Mouse (Mus musculus): ENCODE data around the gene Bach2.

Bach2 gene

DNA sequence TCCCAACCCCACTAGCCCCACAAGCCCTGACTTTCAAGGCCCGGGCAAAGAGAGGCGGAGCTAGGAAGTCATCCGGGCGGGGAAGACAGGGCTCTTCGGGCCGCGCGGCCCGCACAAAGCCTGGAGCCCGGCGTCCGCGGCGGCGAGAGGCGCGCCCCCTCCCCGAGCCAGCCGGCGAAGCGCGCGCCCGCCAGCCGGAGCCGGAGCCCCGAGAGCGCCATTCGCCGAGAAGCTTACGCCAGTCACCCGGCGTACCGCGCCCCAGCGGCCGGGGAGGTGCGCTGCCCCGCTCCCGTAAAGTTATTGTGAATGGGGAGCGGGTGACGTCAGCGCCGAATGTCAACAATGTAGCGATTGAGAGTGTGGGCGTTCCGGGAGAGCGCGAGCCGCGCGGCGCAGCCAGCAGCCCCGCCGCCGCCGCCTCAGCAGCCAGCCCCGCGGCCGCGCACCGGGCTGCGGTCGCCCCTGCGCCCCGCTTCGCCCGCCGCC lies at the start of gene Bach2:
Gene Bach2 (plus strand): TSS at position 439 of the 489 bp plus-strand sequence.
- peak; percentile 83 to 88 for DNase-seq (ENCODE audit: low spot score in 2 of 2)

DNA sequence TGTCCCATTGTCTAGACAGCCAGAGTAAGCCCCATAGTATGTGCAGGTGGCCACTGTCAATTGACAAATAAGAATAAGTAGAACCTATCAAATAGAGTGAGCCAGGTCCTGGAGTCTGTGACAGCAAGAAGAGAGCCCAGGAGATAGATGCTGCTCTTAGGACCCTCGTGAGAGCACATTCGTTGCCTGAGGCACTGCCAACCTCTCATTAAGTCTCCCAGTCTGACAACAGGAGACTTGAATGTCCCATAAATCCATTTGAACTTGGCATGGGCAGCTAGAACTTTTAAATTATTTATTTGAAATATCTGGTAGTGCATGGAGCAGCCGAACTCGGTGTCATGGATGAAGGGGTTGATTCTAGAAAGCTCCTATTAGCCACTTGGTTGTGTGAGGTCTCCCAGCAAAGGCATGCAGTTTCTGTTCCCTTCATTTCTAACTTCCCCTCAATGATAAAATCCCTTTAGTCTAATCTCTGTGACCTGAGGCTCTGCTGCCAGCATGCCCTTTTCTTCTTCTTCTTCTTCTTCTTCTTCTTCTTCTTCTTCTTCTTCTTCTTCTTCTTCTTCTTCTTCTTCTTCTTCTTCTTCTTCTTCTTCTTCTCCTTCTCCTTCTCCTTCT lies 49.1 kb upstream of the Bach2 start:
- no peak for DNase-seq (ENCODE audit: low spot score in 2 of 2)

DNA sequence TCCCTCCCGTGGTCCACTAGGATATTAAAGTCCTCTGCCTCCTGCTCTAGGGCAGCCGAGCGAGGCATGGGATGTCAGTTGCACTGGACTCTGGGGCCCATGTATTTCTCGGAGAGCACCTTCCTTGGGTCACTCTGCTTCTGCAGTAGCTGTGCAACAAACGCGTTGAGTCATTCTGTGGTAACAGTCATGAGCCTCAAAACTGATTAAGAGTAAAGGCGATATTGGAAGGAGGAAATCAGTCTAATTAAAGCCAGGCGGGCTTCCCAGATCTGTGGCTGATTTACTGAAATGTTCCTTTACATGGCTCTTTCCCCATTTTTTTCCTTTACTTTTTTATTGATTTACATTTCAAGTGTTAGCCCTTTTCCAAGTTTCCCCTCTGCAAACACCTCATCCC lies 48.1 kb upstream of the Bach2 start:
- no peak for DNase-seq (ENCODE audit: low spot score in 2 of 2)

DNA sequence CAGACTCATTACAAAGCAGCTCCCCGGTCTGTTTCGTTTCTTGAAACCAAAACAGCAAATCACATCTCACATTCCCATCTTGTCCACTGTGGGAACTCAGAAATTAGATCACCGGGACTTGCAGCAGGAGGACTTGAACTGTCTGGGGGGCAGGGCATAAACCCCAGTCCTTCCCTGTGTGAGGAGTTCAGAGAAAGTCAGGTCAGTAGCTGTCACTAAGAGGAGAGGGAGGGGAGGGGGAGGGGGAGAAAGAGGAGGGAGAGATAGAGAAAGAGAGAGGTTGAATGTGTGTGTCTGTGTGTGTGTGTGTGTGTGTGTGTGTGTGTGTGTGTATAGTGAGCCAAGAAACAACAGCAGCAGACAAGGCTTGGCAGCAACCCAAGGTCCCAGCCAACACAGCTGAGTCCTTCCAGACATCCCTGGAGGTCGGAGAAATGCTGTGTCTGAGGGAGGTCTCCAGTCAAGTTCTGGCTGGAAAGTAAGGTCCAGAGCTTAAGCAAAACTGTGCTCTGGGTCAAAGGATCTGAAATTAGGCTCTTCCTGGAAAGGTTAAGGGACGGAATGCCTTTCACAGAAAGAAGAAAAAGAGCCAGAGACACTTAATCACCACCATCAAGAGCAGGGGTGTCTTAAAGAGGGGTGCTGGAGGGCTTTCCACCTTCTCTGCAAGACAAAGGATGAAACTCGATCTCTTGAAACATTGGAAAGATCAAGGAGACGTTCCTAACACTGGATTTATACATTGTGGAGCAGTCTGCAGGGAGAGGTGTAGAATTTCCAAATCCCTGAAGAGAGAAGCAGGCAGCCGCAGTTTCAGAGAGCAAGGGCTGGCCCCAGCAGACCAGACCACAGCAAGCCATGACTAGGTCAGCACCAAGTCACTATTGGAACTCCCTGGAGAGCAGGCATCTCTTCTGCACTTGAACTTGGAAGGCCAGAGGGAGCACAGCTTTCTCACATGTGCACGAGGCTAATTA lies 42.4 kb upstream of the Bach2 start:
- DNase-seq (ENCODE audit: low spot score in 2 of 2): no peak

DNA sequence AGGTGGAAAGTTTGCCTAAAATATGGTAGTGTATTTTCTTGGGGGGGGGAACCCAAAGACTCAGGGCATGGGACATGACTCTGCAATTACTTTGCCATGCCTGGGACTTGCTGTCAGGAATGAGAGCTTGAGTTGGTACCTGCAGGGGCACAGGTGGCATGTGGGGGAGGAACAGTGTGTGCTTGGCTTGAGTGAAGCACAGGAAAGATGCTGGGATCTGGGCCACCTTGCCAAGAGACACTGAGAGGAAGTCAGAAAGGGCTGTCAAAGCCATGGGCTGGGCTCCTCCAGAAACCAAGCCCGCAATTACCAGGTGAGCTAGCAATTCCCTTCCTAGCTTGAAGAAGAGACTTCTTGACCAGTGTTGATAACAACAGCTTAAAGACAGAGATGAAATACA lies 40.6 kb upstream of the Bach2 start:
- DNase-seq (ENCODE audit: low spot score in 2 of 2): no peak

DNA sequence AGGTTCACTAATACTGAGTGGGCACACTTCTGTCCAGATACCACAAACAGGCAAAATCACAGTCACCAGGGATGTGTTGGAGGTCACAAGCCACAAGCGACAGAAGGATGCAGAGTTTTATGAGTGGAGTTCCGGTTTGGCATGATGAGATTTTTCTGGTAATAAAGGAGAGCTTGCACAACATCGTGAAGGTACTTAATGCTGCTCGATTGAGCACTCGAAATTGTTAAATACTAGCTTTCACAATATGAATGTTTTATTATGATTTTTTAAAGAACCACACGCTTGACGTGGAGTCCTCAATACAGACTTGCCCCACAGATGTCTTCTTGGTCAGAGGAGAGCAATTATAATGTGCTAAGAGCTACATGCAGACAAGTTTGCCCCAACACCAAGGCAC lies 40.0 kb upstream of the Bach2 start:
- DNase-seq (ENCODE audit: low spot score in 2 of 2): no peak

DNA sequence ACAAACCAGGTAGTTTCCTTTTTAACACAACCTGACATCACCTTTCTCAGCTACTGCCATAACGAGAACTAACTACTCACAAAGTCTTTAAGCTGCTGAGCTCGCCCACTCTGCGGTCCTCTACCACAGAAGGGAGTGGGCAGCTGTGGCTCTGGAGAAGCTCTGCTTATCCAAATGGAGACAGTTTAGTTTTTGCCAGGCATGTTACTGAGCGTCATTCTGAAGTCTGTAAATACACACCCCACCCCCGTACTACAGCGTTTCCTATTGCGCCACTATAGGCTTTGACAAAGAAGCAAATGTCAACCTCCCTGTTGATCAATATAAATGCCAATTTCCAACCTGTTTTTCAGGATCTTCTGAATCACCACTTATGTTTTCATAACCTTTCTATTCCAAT lies 39.4 kb upstream of the Bach2 start:
- DNase-seq (ENCODE audit: low spot score in 2 of 2): peak; percentile 57 to 62

DNA sequence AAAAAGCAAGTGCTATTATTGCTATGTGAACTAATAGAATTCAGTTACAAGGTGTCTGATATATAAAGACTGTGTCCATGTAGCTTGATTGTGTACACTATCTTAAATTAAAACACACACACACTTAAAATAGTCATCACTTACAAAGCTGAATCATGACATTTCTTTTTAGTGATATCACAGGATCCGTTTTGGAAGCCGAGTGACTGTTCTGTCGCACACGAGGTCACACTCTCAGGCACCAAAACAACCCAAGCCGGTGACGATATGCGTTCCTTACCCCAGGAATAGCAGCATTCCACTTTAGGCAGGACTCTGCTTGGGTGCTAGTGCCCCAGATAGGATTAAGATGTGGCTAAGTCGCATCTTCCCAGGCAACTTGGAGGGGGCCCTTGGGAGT lies 37.5 kb upstream of the Bach2 start:
- DNase-seq (ENCODE audit: low spot score in 2 of 2): no peak

DNA sequence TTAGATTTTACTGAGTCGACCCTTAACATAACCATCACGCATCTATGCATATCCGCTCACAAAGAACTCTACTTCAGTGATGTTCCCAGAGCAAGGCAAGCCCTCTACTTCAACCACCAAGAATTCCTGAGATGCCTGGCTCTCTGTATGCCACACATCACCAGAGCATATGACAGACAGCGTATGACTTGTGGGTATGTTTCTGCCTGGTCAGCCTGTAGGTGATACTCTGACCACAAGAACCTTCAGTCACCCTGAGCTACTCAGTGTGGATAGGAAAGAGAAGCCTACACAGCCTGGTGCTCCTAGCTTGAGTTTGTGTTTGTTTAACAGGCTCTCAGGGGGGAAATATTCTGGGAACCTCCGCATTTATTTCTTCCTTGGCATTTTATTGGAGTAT lies 36.2 kb upstream of the Bach2 start:
- DNase-seq (ENCODE audit: low spot score in 2 of 2): no peak

DNA sequence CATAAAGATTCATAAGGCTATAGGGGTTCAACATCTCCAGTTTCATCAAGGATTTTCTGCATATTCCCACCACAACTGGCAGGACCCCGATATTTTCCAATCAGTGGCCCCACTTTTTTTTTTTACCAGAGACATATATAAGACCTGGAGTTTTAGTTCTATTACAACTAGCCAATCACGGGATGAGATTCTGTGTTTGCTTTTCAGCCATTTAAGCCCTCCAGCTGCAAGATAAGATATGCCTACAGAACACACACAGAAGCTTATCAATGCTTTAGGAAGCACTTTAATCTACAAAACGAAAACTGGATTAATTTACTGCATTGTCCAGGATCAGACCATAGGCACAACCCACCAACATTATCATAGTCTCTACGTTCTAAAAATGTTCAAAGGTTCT lies 33.8 kb upstream of the Bach2 start:
- no peak for DNase-seq (ENCODE audit: low spot score in 2 of 2)

DNA sequence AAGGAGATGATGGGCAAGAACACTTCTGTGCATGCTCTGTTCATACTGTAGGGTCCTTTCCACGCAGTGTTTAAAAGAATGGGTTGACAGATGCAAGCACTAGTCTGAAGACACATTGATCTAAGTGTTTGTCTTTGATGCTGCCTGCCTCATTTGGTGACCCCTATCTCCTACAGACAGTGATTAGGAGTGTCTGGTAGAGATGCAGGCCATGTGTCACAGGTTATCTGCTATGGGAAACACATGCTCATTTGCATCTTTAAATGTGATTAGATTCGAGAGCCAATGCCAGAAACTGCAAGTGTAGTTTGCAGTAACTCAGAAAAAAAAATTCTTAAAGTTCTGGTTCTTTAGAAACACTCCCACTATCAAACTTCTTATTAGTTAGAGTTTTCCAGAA lies 32.8 kb upstream of the Bach2 start:
- no peak for DNase-seq (ENCODE audit: low spot score in 2 of 2)

DNA sequence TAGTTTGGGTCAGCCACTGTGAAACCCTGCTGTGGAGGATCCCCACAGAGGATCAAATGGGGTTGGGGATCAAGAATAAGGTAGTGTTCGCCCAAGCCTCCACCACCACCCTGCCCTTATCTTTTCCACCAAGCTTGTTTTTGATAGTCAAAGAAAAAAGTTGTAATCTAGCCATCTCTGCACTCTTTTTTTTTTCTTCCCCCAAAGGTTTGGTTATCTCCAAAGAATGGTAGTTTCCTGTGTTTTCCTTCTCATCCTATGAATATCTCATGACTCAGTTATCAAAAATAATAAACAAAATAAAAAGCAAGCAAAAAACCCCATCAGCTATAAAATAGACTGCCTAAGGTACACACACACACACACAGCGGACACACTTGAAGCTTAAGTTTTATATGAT lies 28.6 kb upstream of the Bach2 start:
- no peak for DNase-seq (ENCODE audit: low spot score in 2 of 2)

DNA sequence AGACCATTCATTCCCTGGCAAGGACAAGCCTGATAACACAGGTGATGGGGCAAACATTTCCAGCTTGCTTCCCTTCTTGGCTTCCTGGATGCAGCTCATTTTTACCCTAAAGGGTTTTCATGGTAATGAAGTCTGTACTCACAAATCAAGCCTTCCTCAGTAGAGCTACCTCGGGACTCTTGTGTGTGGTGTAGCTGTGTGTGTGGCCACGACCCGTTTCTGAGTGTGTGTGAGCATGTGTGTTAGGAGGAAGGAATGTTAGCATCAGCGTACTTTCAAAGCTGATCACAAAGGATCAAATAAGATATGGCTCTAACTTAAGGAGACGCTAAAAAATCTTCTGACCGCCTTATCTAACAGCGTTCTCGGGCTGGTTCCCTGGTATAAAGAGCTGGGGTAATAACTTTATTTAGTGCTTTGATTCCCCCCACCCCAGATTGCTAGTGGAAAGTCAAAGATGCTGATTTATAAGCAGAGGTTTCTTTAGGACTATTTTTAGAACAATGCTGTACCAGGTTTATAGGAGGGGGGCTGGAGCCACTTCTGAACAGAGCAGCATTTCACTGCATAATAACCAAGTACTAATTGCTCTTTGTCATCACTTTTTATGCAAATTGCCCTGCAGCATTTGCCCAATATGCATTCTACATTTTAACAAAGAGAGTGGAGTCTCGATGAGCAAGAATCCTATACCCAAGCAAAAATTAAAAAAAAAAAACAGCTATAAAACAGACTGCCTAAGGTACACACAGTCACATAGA lies 28.0 kb upstream of the Bach2 start:
- DNase-seq (ENCODE audit: low spot score in 2 of 2): no peak

DNA sequence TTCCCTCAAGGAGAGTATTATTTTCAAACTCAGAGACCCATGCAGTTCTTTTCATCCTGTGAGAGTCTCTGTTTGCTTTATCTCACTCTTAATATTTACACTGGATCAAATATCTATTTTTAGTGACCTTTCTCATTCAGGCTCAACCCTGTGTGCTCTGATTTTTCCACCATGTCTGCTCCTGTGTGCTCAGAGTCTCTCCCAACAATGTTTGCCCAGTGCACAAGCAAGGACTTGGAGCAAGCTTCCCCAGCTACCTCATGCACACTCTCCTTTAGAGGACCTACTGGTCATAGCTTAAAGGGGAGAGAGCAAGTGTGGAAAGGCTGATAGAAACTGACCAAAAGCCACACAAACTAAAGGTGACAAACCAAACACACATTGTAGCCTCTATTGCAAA lies 26.0 kb upstream of the Bach2 start:
- no peak for DNase-seq (ENCODE audit: low spot score in 2 of 2)

DNA sequence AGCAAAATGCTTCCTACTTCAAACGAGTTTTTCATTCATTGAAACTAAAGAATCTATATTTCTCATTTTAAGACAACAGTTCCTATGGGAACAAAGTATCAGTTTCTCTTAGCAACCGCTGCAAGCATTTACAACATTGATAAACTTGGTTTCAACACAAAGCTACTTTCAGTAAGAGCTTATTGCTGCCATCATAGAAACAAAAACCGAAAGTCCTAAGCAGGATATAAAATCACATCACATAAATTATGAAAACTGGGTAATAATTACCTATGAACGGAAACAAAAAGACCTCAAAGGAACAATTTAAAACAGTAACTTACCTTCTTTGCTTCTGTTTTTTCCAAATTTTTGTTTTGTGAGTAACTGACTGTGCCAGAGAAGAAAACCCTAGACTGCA lies 22.1 kb upstream of the Bach2 start:
- no peak for DNase-seq (ENCODE audit: low spot score in 2 of 2)

DNA sequence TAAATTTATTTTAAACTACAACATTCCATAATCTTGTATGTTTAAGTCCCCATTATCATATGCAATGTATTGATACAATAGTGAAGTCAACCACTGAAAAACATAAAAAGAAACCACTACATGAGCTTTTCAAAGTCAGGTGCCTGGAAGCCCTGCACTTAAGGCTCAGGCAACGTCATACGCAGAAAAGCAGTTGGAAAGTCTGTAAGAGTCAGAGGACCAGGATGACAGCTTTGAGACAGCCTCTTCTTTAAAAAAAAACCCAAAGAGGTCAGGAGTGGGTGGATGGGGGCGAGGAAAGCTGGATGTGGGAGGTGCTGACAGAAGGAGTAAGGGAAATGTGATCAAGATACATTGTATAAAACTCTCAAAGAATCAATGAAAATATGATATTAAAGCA lies 21.6 kb upstream of the Bach2 start:
- DNase-seq (ENCODE audit: low spot score in 2 of 2): no peak

DNA sequence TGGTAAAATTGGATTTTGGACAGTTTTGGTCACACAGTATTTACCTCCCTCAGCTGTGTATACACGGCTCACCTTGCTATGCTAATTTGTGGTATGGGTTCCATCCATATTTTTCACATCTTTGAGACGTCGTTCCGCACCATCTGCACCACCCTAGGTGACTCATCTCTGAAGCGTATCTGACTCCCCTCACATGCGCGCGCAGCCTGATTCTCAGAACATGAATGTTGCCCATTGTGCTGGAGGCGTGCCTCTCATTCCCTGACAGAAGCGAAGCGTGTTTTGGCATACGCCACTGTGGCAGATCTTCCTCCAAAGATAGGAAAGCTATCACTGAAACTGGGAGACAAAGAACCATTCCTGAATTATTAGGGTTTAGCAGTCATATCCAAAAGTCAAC lies 21.0 kb upstream of the Bach2 start:
- DNase-seq (ENCODE audit: low spot score in 2 of 2): peak; percentile 52 to 59

DNA sequence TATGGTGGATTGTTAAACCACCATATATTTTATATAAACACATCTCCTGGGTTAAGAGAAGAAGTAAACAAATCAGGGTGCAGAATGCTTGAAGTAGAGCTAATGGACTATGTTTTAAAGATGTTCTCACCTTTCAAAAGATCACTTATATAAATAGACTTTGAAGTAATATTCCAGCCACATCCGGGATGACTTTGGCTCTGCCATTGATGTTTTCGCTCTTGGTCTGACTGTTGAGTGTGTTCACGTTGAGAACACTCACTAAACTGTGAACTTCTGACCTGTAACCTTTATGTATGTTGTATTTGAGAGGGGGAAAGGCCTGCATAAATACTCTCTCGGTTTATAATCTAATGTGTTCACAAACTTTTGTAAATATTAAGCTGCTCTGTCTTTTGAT lies 20.2 kb upstream of the Bach2 start:
- DNase-seq (ENCODE audit: low spot score in 2 of 2): no peak

DNA sequence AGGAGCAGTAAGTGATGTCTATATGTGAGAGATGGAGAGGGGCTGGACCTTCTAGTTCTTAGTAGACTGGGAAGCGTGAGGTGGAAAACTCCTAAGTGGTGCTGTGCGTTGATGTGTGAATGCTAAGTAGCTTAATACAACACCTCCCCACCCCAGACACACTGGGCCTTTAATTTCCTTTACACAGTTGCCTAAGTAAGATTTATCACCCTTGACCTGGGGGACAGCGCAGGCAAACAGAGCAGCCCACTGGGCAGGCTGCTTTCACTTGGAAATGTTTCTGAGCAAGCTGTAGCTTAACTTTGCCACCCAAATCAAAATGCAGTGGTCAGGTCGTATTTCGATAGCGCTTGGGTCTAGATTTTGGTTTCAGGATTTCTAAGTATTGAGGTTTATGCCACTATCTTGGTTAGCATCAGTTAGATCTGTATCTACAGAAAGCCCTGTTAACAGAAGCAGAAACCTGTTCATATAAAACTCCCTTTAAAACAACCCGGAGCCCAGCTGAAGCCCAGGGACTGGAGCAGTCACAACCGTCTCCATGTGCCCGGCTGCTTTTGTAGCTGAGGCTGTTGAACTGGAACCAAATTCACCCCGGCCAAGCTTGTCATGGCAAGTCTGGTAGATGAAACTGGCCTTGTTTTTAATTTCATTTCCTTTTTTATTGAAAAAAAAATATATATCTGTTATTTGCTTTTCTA lies 19.0 kb upstream of the Bach2 start:
- no peak for DNase-seq (ENCODE audit: low spot score in 2 of 2)

DNA sequence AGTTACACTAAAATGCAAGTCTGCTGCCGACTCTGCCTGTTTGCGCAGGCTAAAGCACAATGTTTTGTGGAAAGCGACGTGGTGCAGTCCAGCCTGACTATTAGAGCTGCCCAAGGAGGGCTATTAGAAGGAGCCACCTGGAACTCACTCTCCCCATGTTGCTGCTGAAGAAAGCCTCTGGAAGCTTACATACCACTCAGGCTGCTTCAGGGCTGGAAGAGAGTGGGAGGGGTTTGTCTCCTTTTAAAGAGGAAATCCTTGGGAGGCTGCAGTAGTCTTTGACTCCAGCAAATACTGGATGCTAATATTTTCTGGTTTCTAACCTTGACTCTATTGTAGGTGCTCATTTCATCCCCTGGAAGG lies 18.5 kb upstream of the Bach2 start:
- DNase-seq (ENCODE audit: low spot score in 2 of 2): no peak

DNA sequence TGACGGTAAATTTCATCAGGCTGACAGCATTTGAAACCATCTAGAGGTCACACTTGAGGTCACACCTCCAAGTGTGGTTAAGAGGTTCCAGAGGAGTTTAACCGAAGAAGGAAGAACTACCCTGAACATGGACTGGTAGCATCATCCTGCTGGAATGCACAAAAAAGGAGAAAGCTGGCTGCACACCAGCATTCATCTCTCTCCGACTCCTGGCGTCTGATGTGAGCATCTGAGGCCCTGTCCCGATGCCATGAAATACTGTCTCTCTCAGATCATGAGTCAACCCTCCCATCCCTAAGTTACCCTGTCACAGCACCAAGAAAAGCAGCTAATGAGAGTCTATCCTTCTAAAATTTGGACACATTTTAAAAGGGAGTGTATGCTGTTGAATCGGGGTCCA lies 17.6 kb upstream of the Bach2 start:
- DNase-seq (ENCODE audit: low spot score in 2 of 2): no peak

DNA sequence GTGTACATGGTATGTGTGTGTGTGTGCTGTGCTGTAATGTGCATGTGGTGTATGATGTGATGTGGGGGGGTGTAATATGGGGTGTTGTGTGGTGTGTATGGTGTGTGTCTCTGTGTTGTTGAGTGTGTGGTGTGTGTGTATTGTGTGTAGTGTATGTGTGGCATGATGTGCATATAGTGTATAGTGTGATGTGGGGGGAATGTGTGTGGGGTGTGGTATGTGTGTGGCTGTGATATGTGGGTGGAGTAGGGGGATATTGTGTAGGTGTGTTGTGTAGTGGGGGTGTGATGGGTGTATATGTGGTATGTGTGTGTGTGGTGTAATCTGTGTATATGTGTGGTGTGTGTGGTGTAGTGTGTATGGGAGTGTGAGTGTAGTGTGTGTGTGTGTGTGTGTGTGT lies 15.0 kb upstream of the Bach2 start:
- no peak for DNase-seq (ENCODE audit: low spot score in 2 of 2)
